Mouse (Mus musculus) cerebellum, postnatal 14 days (tissue): ENCODE results near the gene Grasp.
A peak's percentile ranks its signal among the peaks of the same experiment; 100 is the strongest.

ENCODE experiments used
- DNase-seq, 2 experiments: peaks; one replicate each; pipeline ENCODE4 v3.0.0; 2021; ENCODE audit warnings: mixed read lengths in 2 of 2

Gene Grasp

DNA sequence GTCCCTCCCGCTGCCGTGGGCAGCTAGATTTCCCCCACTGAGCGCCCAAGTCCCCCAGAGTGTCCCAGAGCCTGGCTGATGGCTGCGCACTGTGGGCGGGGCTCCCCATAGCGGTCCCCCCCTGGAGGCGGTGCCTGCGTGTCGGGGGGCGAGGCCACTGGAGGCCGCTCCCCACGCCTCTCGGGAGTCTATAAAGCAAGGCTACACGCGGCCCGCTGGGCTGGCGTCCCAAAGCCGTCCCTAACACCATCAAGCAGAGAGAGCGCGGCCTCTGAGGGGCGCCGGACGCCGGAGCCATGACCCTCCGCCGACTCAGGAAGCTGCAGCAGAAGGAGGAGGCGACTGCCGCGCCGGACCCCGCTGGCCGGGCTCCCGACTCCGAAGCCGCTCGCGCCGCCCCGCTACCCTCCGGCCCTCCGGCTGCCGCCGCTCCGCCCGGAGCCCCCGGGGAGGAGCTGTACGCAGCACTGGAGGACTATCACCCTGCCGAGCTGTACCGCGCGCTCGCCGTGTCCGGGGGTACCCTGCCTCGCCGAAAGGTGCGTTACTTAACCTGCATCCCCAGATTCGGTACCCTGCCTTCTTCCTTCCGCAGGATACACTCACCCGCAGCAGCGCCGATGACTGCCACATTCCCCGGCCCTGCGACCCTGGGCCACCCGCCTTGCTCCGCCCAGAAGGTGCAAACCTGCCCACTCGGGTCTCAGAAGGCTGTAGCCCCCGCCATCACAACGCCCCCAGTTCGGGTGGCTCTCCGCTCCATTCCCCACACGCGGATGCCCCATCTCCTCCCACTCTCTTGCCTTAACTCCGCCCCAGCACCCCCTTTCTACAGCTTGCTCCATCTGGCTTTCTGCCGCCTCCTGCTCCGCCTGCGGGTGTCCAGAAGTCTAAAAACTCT, at the start of gene Grasp:
Grasp (plus strand) TSS at position 183 of the 901 bp plus-strand sequence.
- peak; percentile 73 to 81 for DNase-seq

DNA sequence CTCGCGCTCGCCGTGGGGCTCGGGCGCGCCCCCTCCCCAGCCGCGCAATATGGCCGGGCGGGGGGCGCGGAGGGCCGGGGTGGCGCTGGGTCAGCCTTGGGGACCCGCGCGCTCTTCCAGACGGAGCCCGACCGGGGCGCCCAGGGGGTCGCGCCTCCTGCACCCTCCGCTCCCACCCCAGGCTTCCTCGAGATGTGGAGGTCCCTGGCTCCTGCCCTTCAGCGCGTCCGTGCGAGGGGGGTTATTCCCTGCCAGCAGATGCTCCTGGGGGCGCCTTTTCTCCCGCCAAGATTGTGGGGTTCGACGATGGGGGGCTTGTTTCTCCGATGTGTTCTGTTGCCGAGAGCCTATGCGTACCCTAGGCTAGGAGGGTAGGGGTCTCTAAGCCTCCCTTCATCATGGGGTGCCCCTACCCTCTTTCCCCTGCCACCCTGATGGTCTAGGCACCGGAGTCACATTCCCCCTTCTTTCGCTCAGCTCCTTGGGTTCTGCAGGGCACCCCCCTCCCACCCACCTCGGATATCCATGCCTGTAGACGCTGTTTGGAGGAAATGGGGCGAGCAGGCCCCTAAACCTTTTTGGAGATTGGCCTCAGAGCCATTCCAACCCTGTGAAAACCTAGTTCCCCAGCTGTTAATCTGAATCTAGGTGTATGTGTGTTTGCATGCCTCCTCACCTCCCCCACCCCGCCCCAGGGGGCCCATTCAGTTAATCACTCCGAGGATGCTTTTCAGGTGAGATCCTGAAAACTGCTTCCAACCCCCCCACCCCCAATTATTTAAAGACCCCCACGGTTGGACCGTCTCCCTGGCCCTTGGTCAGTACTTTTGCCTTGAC, 49.5 kb upstream of the Grasp start:
- peak; percentile 60 to 76 for DNase-seq

DNA sequence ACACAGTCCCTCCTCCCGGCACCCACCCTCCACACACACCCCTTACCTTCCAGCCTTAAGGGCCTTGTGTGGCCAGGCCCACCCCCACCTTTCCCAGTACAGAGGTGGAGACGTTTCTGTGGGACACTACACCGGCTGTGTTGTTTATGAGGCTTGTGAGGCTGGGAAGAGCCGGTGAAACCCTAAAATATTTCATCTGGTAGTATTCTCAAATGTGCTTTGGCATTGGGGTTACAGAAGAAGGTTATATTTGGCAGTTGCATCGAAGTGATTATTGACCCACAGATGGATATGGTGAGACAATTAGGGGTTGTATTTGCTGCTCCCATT, 48.9 kb upstream of the Grasp start:
- DNase-seq = no peak

DNA sequence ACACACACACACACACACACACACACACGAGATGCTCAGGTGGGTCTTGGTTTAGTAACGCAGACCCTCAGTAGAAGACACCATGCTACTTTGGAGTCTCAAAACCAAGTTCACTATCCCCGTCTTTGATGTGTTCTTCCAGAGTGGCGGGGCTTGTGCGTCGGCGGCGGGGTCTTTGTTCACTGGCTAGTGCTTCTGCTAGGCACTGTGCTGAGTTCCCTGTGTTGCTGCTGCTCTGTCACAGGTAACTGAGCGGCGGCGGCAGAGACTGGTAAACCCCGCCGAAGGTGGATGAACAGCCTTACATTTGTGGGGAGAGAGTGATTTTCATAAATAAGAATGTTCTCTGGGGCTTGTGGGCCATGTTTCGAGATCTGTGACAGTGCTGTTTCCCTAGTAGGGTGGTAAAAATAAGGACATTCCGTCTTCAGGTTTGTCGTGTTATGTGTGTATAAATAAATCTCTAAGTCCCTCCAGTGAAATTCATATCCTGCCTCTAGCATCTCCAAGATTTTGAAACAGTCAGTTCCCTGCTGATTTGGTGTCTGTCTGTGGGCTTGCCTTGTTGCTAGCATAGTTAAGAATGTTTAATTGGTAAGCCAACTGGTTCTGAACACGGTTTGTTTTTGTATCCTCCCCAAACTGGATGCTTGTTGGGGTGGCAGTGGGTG, 48.2 kb upstream of the Grasp start:
- DNase-seq = peak; percentile 41 to 54

DNA sequence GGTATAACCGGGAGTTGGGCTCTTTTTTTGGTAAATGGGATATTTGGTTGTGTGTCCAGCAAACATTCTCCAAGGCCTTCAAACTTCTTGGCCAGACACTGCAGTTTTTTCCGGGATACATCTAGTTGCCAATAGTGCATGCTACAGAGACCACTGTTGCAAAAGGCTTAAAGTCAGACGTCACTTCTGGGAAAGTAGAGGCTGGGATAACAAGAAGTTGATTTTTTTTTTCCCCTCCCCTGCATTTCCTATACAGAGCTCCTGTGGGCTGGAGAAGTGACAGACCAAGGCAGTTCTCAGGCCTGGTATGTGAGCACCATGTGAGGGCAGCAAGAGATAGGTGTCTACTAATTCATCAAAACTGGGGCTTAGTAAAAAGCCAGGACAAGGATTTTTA, 47.7 kb upstream of the Grasp start:
- DNase-seq = no peak

- no peak for DNase-seq
These were observed 46.9 kb upstream of the Grasp start for GRCm38 (mm10) chr15:101176795-101177691.

GRCm38 (mm10) chr15:101180363-101181105, 43.5 kb upstream of the Grasp start:
- DNase-seq = no peak

DNA sequence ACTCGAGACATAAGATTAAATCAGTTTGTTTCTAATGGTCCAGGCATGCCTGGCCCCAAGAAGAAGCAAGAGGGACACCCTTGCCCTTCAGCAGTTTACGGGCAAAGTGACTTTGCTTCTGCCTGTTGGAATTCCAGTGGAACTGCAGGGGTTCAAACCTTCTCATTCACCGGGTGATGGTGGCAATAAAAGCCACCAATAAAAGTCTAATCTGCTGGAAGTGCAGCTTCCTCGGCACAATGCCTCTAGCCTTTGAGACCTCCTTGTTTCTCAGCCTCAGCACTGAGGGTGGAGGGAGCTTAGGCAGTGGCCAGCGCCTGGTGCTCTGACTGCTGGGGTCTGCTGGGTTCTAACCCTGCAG, 42.9 kb upstream of the Grasp start:
- no peak for DNase-seq

GRCm38 (mm10) chr15:101181500-101181899, 42.5 kb upstream of the Grasp start:
- no peak for DNase-seq

- DNase-seq = no peak
These were observed 41.3 kb upstream of the Grasp start for GRCm38 (mm10) chr15:101182676-101183075.

DNA sequence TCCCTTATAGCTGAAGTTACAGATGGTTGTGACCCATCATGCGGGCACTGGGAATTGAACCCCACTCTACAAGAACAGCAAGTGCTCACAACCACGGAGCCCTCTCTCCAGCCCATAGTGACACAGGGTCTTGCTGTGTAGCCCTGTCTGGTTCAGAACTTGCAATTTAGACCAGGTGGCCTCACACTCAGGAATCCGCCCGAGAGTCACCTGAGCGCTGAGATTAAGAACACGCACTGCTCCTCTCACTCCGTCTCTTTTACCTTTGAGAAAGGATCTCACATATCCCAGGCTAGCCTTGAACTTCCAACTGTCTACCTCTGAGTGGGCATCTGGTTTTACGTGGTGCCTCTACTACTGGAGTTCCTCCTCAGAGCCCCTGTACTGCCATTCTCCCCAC, 39.7 kb upstream of the Grasp start:
- DNase-seq = no peak

- no peak for DNase-seq
These were observed 38.4 kb upstream of the Grasp start for GRCm38 (mm10) chr15:101185549-101185948.

DNA sequence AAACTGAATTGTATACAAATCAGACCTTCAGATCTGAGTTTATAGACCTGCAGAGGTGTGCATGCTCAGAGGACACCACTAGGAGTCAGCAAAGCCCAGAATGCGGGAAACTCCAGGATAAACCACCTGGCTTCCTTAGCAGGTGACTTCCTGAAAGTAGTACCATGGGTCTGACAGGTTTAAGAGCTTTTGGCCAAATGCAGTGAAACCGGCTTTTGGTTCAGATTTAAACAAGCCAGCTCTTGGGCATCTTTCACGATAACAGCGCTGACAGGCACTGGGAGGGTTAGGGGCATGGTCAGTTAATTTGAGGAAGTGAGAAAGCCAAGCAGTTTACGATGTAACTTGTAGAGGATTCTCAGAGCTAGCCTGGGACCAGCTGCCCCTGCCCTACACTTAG, 36.1 kb upstream of the Grasp start:
- DNase-seq = no peak

DNA sequence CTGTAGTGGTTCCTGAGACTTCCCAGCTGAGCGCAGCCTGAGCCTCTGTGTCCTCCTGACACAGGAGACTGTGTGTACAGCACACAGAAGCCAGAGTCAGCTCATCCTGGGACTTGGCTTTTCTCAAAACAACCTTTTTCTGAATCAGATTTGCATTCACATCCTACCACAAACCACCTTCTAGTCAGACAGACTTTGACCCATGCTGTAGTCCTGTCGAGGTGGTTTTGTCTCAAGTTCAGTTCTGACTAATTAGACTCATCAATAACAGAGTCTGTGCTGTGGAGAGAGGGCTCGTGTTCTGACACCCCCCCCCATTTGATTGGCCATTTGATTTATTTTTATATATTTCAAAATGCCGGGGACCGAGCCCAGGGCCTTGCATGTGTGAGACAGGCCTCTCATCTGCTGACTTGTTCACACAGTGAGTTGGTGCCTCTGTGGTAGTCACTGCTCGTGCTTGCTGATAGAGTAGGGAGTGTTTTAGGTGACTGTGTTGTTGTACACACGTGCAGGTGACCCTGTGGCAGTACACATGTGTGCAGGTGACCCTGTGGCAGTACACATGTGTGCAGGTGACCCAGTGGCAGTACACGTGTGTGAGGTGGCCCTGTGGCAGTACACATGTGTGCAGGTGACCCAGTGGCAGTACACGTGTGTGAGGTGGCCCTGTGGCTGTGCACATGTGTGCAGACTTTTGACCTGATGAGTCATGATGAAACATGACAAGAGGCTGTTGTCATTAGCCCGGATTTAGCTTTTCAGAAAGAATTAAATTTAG, 33.8 kb upstream of the Grasp start:
- DNase-seq = no peak

GRCm38 (mm10) chr15:101190762-101191150, 33.2 kb upstream of the Grasp start:
- DNase-seq = no peak

GRCm38 (mm10) chr15:101191459-101192259, 32.3 kb upstream of the Grasp start:
- DNase-seq = no peak

- no peak for DNase-seq
These were observed 31.7 kb upstream of the Grasp start for GRCm38 (mm10) chr15:101192260-101192640.

DNA sequence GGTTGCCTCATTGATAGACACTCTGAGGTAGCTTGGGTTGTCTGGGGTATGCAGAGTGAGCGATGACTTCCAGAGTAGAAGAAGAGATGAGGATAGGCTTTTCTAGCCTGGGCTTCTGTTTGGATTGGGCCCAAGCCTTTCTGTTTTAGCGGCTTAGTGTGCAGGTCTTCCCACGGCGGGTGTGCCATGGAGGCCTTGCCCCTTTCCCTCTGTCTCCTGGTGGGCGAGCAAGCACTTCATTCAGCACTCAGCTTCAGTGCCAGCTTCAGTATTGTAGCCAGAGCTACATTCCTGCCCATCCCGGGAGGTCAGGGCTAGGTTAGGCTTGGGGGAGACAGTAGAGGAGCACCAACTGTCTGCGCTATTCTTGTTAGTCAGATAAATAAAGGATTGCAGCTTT, 31.3 kb upstream of the Grasp start:
- no peak for DNase-seq

DNA sequence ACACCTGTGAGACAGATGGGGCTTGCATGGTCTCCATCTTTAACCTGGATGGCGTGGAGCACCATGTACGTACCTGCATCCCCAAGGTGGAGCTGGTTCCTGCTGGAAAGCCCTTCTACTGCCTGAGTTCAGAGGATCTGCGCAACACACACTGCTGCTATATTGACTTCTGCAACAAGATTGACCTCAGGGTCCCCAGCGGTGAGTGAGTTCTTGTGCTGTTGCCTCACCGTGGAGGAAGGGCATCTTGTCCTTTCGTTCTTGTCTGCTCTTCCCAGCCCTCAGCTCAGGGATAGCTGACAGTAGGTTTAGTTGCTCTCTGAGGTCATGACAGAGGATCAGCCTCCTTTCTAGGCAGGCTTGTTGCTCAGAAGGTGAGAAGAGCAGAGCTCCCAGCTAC, 30.0 kb upstream of the Grasp start:
- no peak for DNase-seq
